Mouse (Mus musculus) frontal cortex, adult 2 months (tissue): ENCODE results near the gene Ccp110. TPM values are rescaled to one million over a fixed set of nuclear protein-coding genes. Genes with fewer than 3 reads are reported as not detected.

ENCODE experiments used
- DNase-seq, 2 experiments: peaks; one replicate each; pipeline ENCODE4 v3.0.0; 2022; ENCODE audit warnings: low spot score in 1 of 2; ENCODE audit errors: extremely low spot score in 1 of 2
- polyA plus RNA-seq: library from polyadenylated mRNA; depleted of rRNA; stranded (reverse); fragments of >200 nt; gene quantifications from 2 replicates; pipeline ENCODE4 v1.2.3, GENCODE M21; 2012

Gene Ccp110
- polyA plus RNA-seq, 1 experiment: 41.8 TPM

DNA sequence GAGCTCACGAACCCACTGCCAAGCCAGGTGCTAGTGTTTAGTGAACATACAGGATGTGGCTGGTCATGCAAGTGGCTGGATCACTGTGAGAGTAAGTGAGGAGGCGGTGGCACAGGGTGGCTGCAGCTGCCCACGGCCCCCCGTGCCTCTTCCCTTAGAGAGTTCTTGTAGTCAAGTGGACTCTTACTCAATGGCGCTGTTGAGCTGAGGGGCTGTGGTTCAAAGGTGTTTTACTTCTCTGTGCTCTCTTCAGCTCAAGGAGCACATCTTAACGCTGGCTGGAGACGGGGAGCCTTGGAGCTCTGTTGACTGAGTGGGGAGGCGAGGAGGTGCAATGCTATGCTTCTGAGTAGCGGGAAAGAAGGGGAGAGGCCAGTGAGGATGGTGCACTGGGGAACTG is 11.6 kb downstream of the Ccp110 start:
- DNase-seq: no peak

GRCm38 (mm10) chr7:118725459-118725858 is 13.1 kb downstream of the Ccp110 start:
- DNase-seq: no peak

GRCm38 (mm10) chr7:118728846-118729587 is 16.7 kb downstream of the Ccp110 start:
- DNase-seq: no peak

DNA sequence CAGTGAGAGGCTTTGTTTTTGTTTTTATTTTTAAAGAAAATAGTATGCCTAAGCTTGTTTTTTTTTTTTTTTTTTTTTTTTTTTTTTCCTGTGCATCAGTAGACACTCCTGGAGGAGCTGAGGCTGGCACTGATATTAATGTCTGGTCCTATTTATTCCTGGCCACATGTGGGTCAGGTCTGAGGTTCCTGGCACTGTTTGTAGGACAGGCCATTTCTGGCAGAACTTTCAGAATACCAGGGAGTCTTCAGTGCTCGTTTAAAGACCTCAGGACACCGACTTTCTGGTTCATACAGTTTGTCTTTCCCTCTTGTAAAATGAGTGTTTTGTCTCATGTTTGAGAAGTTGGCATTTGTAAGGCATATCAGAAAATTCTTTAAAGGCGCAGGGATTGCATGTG is 19.4 kb downstream of the Ccp110 start:
- DNase-seq: no peak

- DNase-seq: no peak
Observed at GRCm38 (mm10) chr7:118733225-118733624, 20.9 kb downstream of the Ccp110 start.

DNA sequence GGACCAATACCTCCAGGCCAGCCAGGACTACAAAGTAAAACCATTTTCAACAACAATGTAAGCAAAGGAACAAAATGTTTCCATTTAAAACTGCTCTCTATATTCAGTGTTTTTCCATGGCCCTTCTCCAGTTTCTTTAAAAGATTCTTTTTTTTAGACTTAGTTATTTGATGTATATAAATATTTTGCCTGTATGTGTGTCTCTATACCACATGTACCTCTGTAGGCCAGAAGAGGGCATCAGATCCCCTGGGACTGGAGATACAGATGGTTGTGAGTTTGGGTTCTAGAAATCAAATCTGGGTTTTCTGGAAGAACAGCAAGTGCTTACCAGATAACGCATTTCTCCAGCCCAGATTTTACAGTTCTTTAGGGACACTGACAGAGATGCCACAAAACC is 26.4 kb downstream of the Ccp110 start:
- no peak for DNase-seq

DNA sequence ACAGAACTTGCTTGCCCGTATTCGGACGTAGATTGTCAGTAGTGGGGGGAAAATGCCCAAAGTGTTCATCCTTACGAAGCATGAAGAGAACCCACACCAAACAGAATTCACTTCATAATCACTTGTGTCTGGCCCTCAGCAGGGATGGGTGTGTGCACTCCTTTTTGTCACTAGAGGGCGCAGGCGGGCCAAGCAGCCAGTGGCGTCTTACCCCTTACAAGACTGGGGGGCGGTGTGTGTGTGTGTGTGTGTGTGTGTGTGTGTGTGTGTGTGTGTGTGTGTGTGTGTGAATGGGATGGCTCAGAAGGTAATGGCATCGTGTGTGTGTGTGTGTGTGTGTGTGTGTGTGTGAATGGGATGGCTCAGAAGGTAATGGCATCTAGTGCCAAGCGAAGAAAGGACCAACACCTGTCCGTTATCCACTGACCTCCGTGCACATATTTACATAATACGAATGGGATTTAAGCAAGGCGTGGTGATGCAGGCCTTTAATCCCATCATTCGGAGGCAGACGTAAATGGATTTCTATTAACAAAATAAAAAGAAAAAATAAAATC is 27.7 kb downstream of the Ccp110 start, which contains the start of gene Vps35l:
Gene Vps35l, plus strand, starts transcription at position 252 of the 557 bp plus-strand sequence.
- DNase-seq: peak; percentile 69 to 92

DNA sequence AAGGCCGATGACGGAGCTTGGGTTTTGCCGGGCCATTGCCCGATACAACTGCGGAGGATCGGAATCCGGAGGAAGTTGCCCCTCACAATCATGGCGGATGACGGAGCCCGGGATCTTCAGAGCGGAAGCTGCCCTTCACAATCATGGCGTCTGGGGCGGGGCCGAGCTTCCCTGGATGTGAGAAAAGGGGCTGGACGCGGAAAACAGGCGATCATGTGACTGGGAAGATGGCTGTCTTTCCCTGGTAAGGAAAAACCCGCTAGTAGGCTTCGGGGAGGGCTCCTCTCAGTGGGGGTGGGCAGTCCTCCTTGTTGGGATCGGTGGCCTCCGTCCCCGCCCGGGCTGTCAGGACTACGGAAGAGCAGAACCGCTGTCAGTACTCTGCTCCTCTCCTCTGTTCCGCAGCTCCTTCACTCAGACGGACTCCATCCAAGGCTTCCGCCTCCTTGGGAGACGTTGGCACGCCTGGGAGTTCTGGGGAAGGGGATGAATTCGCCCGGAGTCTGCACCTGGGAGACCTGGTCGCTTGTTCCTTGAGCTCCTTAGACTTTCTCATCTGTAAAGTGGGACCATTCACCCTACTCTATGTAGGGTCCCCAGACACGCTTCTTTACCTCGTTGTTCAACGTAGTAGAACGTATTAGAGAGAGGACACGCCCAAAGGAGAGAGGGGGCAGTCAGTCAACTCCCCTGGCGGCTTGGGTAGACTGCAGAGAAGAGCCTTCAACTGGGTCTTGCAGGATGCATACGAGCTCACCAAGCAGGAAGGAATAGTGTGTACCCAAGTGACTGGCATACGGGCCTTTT is 28.4 kb downstream of the Ccp110 start:
- DNase-seq: peak; percentile 92 to 98

DNA sequence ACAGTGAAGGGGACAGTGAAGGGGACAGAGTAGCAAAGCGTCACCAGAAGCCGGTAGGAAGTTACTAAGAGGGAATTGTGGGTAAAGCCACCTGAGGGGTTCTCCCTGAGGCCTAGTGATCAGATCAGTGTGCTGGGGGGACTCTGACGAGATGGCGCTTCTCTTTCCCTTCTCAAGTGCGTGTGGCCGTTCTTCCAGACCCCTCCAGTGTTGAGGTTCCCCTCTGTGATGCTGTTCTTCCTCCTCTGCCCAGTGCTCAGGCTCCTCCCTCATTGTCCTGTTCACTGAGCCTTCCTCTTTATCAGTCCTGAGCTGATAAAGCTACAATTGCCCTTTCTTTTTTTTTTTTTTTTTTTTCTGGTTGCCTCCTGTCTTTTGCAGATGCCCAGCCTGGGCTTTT is 29.9 kb downstream of the Ccp110 start:
- no peak for DNase-seq

GRCm38 (mm10) chr7:118744766-118745165 is 32.4 kb downstream of the Ccp110 start:
- no peak for DNase-seq

DNA sequence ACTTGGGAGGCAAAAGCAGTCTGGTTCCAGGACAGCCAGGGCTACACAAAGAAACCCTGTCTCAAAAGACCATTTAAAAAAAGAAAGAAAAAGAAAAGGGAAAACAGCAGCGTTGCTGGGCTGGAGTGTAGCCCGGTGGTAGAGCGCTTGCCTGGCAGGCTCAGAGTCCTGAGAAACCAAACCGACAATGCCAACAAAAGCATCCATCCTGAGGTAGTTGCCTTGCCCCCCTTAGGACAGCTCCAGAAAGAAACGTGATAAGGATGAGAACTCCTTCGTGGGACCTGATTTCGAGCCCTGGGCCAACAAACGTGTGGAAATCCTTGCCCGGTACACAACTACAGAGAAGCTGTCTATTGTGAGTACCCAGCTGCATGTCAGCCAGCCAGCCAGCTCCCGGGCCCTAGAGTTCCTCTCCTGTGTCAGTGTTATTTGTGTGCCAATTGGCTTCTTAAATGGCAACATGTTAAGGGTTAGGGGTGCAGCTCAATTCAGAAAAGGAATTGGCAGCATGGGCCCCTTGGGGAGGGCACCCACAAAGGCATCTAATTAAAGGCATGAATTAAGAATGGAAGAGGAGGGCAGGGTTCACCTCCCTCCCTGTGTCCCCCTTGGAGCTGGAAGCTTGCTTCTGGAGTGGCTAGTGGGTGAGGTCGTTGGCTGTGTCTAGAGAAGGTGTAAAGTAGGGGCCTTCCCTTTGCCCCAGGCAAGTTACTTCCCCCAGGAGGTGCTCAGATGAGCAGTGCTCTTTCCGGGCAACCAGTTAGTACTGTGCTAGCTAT is 35.7 kb downstream of the Ccp110 start:
- peak in 1 of 2 experiments; percentile 45 for DNase-seq

DNA sequence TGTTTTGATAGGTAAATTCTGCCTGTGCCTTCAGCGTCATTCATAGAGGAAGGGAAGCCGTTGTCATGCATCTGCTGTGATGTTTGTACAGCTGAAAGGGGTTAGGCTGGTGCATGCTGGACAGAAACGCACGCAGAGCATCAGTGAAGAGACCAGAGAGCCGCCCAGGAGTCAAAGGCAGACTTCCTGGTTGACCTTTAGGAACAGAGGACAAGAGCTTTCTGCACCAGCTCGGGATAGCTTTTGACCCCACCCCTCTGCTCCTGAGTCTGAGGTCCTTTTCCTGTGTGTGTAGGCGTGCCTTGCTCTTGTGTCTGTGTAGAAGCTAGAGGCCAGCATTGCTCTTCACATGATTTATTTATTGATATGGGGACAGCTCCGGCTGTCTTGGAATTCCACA is 37.4 kb downstream of the Ccp110 start:
- DNase-seq: no peak

DNA sequence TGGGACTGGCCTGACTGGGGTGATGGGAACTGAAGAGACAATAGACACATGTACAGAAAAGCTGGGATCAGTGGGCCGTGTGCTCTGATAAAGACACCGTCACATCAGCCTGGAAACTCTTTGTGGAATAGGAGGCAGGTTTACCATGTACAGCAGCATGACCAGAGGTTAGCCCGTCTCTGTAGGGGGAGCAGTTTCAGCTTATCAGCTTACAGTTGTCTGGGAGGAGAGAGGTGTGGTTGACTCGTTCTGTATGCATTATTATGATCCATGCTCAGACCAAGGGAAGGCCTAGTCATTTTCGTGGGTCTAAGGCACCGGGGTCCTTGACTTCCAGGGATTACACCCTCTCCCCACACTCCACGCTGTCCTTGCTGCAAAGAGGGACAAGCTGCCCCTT is 39.3 kb downstream of the Ccp110 start:
- no peak for DNase-seq

GRCm38 (mm10) chr7:118755756-118756155 is 43.4 kb downstream of the Ccp110 start:
- no peak for DNase-seq

GRCm38 (mm10) chr7:118756490-118757265 is 44.3 kb downstream of the Ccp110 start:
- DNase-seq: no peak

GRCm38 (mm10) chr7:118758369-118758768 is 46.0 kb downstream of the Ccp110 start:
- no peak for DNase-seq

GRCm38 (mm10) chr7:118759372-118759771 is 47.0 kb downstream of the Ccp110 start:
- no peak for DNase-seq

DNA sequence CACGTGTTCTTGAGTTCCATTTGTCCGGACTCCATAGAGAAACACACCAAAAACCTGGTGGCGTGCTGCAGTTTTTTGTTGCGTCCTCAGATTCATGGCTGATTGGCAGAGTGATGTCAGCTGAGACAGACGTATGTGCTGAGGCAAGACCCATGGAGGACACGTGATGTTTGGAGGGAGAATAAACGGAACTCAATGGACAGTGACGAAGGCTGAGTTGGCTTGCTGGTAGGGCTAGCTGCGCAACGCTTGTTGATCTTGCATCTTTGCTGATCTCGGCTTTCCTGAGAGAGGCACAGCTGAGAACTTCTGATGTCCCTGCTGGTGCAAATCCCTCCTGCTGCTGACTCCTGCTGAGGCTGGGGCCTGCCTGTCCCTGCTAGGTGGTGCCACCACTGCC is 51.6 kb downstream of the Ccp110 start:
- DNase-seq: no peak

- no peak for DNase-seq
Observed at GRCm38 (mm10) chr7:118764725-118765124, 52.4 kb downstream of the Ccp110 start.

DNA sequence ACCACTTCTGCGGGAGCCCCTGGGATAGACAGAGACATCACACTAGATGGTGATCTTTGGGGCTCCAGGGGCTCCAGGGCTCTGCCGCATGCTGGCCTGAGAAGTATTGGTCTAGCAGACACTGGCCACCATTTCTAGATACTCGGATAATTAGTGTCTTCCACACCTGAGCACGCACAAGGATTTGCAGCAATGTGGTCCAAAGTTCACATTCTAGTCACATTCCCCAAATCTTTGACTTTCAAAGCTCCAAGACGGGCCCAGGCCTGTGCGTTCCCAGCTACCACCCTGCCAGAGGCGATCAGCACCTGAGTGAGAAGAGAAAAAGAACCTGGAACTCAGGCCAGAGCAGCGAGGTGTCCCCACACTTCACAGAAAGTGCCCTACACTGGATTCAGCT is 53.3 kb downstream of the Ccp110 start:
- DNase-seq: no peak
